Mouse (Mus musculus) C2C12 (cell line): ENCODE measurements at regions not wholly inside any gene's neighbourhood (a gene's known extent, or its start where the extent isn't known, plus 50 kb on each side); places are given as distances from the start of the nearest gene placed in this dataset.

Source experiments
- H3K27me3 ChIP-seq: one replicate; pipeline ENCODE4 v1.6.1; 2011; ENCODE audit not compliant: control insufficient read depth, insufficient read depth, insufficient read length
- H3K36me3 ChIP-seq: one replicate; pipeline ENCODE4 v1.6.1; 2011; ENCODE audit not compliant: control insufficient read depth, insufficient read depth
- H3K4me3 ChIP-seq: one replicate; pipeline ENCODE4 v1.5.1; 2011; ENCODE audit warnings: mild to moderate bottlenecking, control low read depth; ENCODE audit not compliant: poor library complexity, insufficient read depth, severe bottlenecking
- H3K79me2 ChIP-seq: one replicate; pipeline ENCODE4 v1.6.1; 2011; ENCODE audit not compliant: control insufficient read depth, insufficient read depth
- H3K79me3 ChIP-seq: one replicate; pipeline ENCODE4 v1.6.1; 2011; ENCODE audit warnings: low read depth, control low read depth
- H3ac ChIP-seq: one replicate; pipeline ENCODE3; 2011; ENCODE audit warnings: low read depth; ENCODE audit not compliant: control insufficient read depth, insufficient read length
- CEBPB ChIP-seq: IDR thresholded peaks from one replicate; pipeline ENCODE4 v1.6.1; 2011; ENCODE audit warnings: low read depth, mild to moderate bottlenecking, control low read depth, moderate library complexity
- CTCF ChIP-seq: IDR thresholded peaks from one replicate; pipeline ENCODE4 v1.5.1; 2011; ENCODE audit not compliant: control insufficient read depth, insufficient read depth, insufficient read length
- FOSL1 ChIP-seq: IDR thresholded peaks from one replicate; pipeline ENCODE4 v1.8.0; 2011; ENCODE audit warnings: mild to moderate bottlenecking, low read length; ENCODE audit not compliant: poor library complexity, insufficient read depth, severe bottlenecking
- MAX ChIP-seq: IDR thresholded peaks from one replicate; pipeline ENCODE4 v1.6.1; 2011; ENCODE audit warnings: mild to moderate bottlenecking, control low read depth
- MYOD1 ChIP-seq: IDR thresholded peaks from one replicate; pipeline ENCODE4 v1.6.1; 2011; ENCODE audit warnings: low read depth; ENCODE audit not compliant: control insufficient read depth, insufficient read length
- MYOG ChIP-seq: IDR thresholded peaks from one replicate; pipeline ENCODE4 v1.6.1; 2011; ENCODE audit not compliant: control insufficient read depth, insufficient read length; ENCODE audit errors: extremely low read depth
- USF1 ChIP-seq: IDR thresholded peaks from one replicate; pipeline ENCODE4 v1.6.1; 2011; ENCODE audit warnings: low read depth, mild to moderate bottlenecking, control low read depth, moderate library complexity

- no peak overlapping the region for H3K4me3 ChIP-seq
- no peaks in the 10 kb centered on the region for H3K79me2 ChIP-seq
- no peaks in the 10 kb centered on the region for H3K36me3 ChIP-seq
- no peaks in the 10 kb centered on the region for H3K27me3 ChIP-seq
- no peak for TF ChIP-seq MYOD1
- TF ChIP-seq FOSL1, result no peak
- no peak for TF ChIP-seq CTCF
- H3ac ChIP-seq, result no peak overlapping the region
- H3K79me3 ChIP-seq, result no peaks in the 10 kb centered on the region
These were observed 256.5 kb upstream of the Gm10192 start for GRCm38 (mm10) chr4:97439288-97440029.

- Histone ChIP-seq H3K79me3 (no peaks in the 10 kb centered on the region), H3K36me3 (no peaks in the 10 kb centered on the region), H3K4me3 (no peak overlapping the region), H3K27me3 (no peaks in the 10 kb centered on the region), H3ac (no peak overlapping the region), H3K79me2 (no peaks in the 10 kb centered on the region)
- no peak for TF ChIP-seq MYOD1
- no peak for TF ChIP-seq MYOG
- TF ChIP-seq USF1, result no peak
- TF ChIP-seq MAX, result no peak
- no peak for TF ChIP-seq CTCF
- TF ChIP-seq FOSL1, result no peak
- no peak for TF ChIP-seq CEBPB
These were observed 249.7 kb upstream of the Gm10192 start for GRCm38 (mm10) chr4:97432681-97433080.

DNA sequence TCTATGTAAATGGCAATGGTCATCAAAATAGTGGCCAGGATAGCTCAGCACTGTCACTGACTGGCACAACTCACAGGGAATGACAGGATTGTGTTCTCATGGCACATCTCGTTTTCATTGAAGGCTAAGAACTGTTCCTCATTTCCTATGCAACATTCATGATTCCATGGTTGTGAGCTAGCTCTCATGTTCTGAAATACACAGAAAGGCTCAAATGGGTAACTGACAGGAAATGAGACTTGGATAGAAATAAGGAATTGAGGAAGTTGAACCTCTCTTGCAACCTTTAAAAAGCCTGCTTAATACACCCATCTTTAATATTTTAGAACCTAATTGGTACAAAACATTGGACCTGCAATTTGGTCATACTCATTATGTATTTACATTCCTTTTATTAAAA, 249.1 kb upstream of the Gm10192 start:
- no peaks in the 10 kb centered on the region for H3K79me3 ChIP-seq
- no peak for TF ChIP-seq CEBPB
- no peak for TF ChIP-seq CTCF
- no peak for TF ChIP-seq MAX
- H3ac ChIP-seq, result no peak overlapping the region
- no peaks in the 10 kb centered on the region for H3K36me3 ChIP-seq
- no peaks in the 10 kb centered on the region for H3K27me3 ChIP-seq
- H3K4me3 ChIP-seq, result no peak overlapping the region
- no peaks in the 10 kb centered on the region for H3K79me2 ChIP-seq

GRCm38 (mm10) chr4:97431239-97431638, 248.3 kb upstream of the Gm10192 start:
- no peaks in the 10 kb centered on the region for H3K79me3 ChIP-seq
- H3K27me3 ChIP-seq, result no peaks in the 10 kb centered on the region
- no peaks in the 10 kb centered on the region for H3K79me2 ChIP-seq
- no peak overlapping the region for H3K4me3 ChIP-seq
- TF ChIP-seq FOSL1, result no peak
- H3K36me3 ChIP-seq, result no peaks in the 10 kb centered on the region
- H3ac ChIP-seq, result no peak overlapping the region

- TF ChIP-seq CTCF, result no peak
- no peak for TF ChIP-seq MYOG
- TF ChIP-seq FOSL1, result no peak
- no peak for TF ChIP-seq USF1
- TF ChIP-seq CEBPB, result no peak
- no peak for TF ChIP-seq MAX
- TF ChIP-seq MYOD1, result no peak
These were observed 236.9 kb upstream of the Gm10192 start for GRCm38 (mm10) chr4:97419845-97420244.

DNA sequence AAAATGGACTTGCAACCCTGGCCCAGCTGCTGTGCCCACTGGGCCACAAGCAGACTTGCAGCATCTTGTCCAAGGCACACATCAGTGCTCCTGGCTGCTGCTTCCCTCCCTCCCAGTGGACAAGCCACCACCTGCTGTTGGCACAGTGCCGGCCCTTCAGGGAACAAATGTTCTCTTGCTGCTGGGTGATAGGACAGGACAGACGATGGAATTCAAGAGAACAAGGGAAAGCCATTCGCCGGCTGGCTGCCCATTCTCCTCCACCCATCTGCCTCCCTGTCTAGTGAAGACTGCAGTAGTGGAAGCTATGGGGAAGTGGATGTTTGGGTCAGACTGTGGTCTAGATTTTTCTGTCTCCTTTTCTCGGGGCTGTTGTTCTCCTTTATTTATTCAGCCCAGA, 235.7 kb upstream of the Gm10192 start:
- H3K27me3 ChIP-seq, result no peaks in the 10 kb centered on the region
- no peaks in the 10 kb centered on the region for H3K79me3 ChIP-seq
- no peak for TF ChIP-seq MYOG
- TF ChIP-seq USF1, result no peak
- no peak for TF ChIP-seq FOSL1
- no peak for TF ChIP-seq CTCF
- TF ChIP-seq CEBPB, result no peak
- TF ChIP-seq MAX, result no peak
- TF ChIP-seq MYOD1, result no peak
- H3ac ChIP-seq, result no peak overlapping the region
- no peaks in the 10 kb centered on the region for H3K36me3 ChIP-seq
- no peaks in the 10 kb centered on the region for H3K79me2 ChIP-seq
- H3K4me3 ChIP-seq, result no peak overlapping the region

More at GRCm38 (mm10) chr4:97419845-97420244, 236.9 kb upstream of the Gm10192 start:
- Histone ChIP-seq H3K36me3 (no peaks in the 10 kb centered on the region), H3K27me3 (no peaks in the 10 kb centered on the region), H3K79me2 (no peaks in the 10 kb centered on the region), H3K79me3 (no peaks in the 10 kb centered on the region), H3ac (no peak overlapping the region), H3K4me3 (no peak overlapping the region)

GRCm38 (mm10) chr4:97417943-97418342, 235.0 kb upstream of the Gm10192 start:
- no peaks in the 10 kb centered on the region for H3K79me2 ChIP-seq
- H3K36me3 ChIP-seq, result no peaks in the 10 kb centered on the region

More at GRCm38 (mm10) chr4:97417943-97418342, 235.0 kb upstream of the Gm10192 start:
- no peak overlapping the region for H3ac ChIP-seq
- no peak for TF ChIP-seq CEBPB
- no peak for TF ChIP-seq USF1
- TF ChIP-seq MYOG, result no peak
- no peak for TF ChIP-seq FOSL1
- no peaks in the 10 kb centered on the region for H3K79me3 ChIP-seq
- H3K4me3 ChIP-seq, result no peak overlapping the region
- no peaks in the 10 kb centered on the region for H3K27me3 ChIP-seq
